13 mouse cellular contexts compared by ENCODE assay signal in genomic region chr10:63096757-63097156, GRCm38 (mm10).
DNase-seq lines count a peak whose midpoint lies in the region.
"Had no signal": no experiment of that assay in that cellular context is flagged by ENCODE, and none has a peak within 500 bp of the region (broad histone marks: within the 10 kb centered on the region; RNA-seq: fewer than 3 reads in every experiment).

No protein-coding gene starts in this region.

- peak; percentile 8 for DNase-seq in NIH3T3 (ENCODE audit: low read depth)
- peak; percentile 55 for DNase-seq in forelimb bud, embryonic 11.5 days (ENCODE audit: low read depth, low spot score)
- DNase-seq in skeletal muscle tissue, adult 2 months (ENCODE audit: low read depth, low spot score) = peak; percentile 26
- no peak for DNase-seq in left cerebral cortex, adult 11 months (ENCODE audit: low spot score)
- DNase-seq in right cerebral cortex, adult 2 months (ENCODE audit: low spot score in 2 of 2) = no peak
- DNase-seq: adrenal gland, adult 8-10 months; adrenal gland, postnatal 14 days; adrenal gland, postnatal 36 days; cerebellum, adult 18-20 months; cerebellum, adult 8-10 months; cerebellum, postnatal 10 days; cerebellum, postnatal 25 days; forebrain, postnatal 0 days had no signal

Comparison
In these comparisons a context has a peak if more than half of its experiments do, and no peak if none do; other contexts are left out.
1. DNase-seq: peak in NIH3T3 (single experiment), forelimb bud, embryonic 11.5 days (single experiment) and skeletal muscle tissue, adult 2 months (single experiment); none in left cerebral cortex, adult 11 months (single experiment) and right cerebral cortex, adult 2 months (0 of 2).